Mouse (Mus musculus): ENCODE measurements around the gene BC048403.

BC048403 gene

GRCm38 (mm10) chr10:121739548-121740505, at the start of gene BC048403:
BC048403 (plus strand) TSS chr10:121739937.
- peak; percentile 89 for DNase-seq

- no peak for DNase-seq
Measured at GRCm38 (mm10) chr10:121692944-121693579, 46.7 kb upstream of the BC048403 start.

GRCm38 (mm10) chr10:121694567-121694966, 45.2 kb upstream of the BC048403 start:
- DNase-seq: no peak

- peak; percentile 60 for DNase-seq
Measured at GRCm38 (mm10) chr10:121701296-121702248, 38.2 kb upstream of the BC048403 start.

- DNase-seq: no peak
Measured at GRCm38 (mm10) chr10:121703619-121704018, 36.1 kb upstream of the BC048403 start.

GRCm38 (mm10) chr10:121704871-121705270, 34.9 kb upstream of the BC048403 start:
- DNase-seq: no peak

- no peak for DNase-seq
Measured at GRCm38 (mm10) chr10:121705399-121706163, 34.2 kb upstream of the BC048403 start.

GRCm38 (mm10) chr10:121716862-121717261, 22.9 kb upstream of the BC048403 start:
- DNase-seq: no peak

GRCm38 (mm10) chr10:121718896-121719585, 20.7 kb upstream of the BC048403 start:
- DNase-seq: no peak

- DNase-seq: no peak
Measured at GRCm38 (mm10) chr10:121720701-121721100, 19.0 kb upstream of the BC048403 start.

- DNase-seq: no peak
Measured at GRCm38 (mm10) chr10:121726505-121726904, 13.2 kb upstream of the BC048403 start.

GRCm38 (mm10) chr10:121727151-121727550, 12.6 kb upstream of the BC048403 start:
- no peak for DNase-seq

- no peak for DNase-seq
Measured at GRCm38 (mm10) chr10:121728226-121728625, 11.5 kb upstream of the BC048403 start.

- no peak for DNase-seq
Measured at GRCm38 (mm10) chr10:121731048-121731725, 8.6 kb upstream of the BC048403 start.

- DNase-seq: peak; percentile 6
Measured at GRCm38 (mm10) chr10:121732542-121732941, 7.2 kb upstream of the BC048403 start.

- no peak for DNase-seq
Measured at GRCm38 (mm10) chr10:121737256-121737655, 2.5 kb upstream of the BC048403 start.

- no peak for DNase-seq
Measured at GRCm38 (mm10) chr10:121742336-121742735, 2.6 kb downstream of the BC048403 start.

- no peak for DNase-seq
Measured at GRCm38 (mm10) chr10:121750175-121750574, 10.4 kb downstream of the BC048403 start.

- DNase-seq: no peak
Measured at GRCm38 (mm10) chr10:121754237-121754636, 14.5 kb downstream of the BC048403 start.

- no peak for DNase-seq
Measured at GRCm38 (mm10) chr10:121755822-121756221, 16.1 kb downstream of the BC048403 start.

GRCm38 (mm10) chr10:121756677-121757076, 16.9 kb downstream of the BC048403 start:
- DNase-seq: no peak
